Mouse (Mus musculus) kidney, postnatal 25 days (tissue): ENCODE measurements at regions not wholly inside any gene's neighbourhood (a gene's known extent, or its start where the extent isn't known, plus 50 kb on each side); places are given as distances from the start of the nearest gene placed in this dataset.

Experiments used
- DNase-seq, 2 experiments: peaks; one replicate each; pipeline ENCODE4 v3.0.0; 2021; ENCODE audit warnings: mixed read lengths in 2 of 2

- DNase-seq: no peak
Observed at GRCm38 (mm10) chr11:32978899-32979298, 154.5 kb upstream of the Smim23 start.

- DNase-seq: no peak
Observed at GRCm38 (mm10) chr11:32976572-32976971, 152.2 kb upstream of the Smim23 start.

GRCm38 (mm10) chr11:32973453-32973852, 149.0 kb upstream of the Smim23 start:
- no peak for DNase-seq

- no peak for DNase-seq
Observed at GRCm38 (mm10) chr11:32965418-32965817, 141.0 kb upstream of the Smim23 start.

- DNase-seq: no peak
Observed at GRCm38 (mm10) chr11:32963625-32964293, 139.4 kb upstream of the Smim23 start.

GRCm38 (mm10) chr11:32961600-32961999, 137.2 kb upstream of the Smim23 start:
- DNase-seq: peak in 1 of 2 experiments; percentile 7

- DNase-seq: no peak
Observed at GRCm38 (mm10) chr11:32958961-32959360, 134.6 kb upstream of the Smim23 start.

- peak in 1 of 2 experiments; percentile 31 for DNase-seq
Observed at GRCm38 (mm10) chr11:32956993-32957392, 132.6 kb upstream of the Smim23 start.

GRCm38 (mm10) chr11:32952271-32952670, 127.9 kb upstream of the Smim23 start:
- DNase-seq: no peak

GRCm38 (mm10) chr11:32948132-32948531, 123.7 kb upstream of the Smim23 start:
- no peak for DNase-seq

GRCm38 (mm10) chr11:32946481-32947001, 122.1 kb upstream of the Smim23 start:
- DNase-seq: peak; percentile 26 to 50

- DNase-seq: no peak
Observed at GRCm38 (mm10) chr11:32945071-32945470, 120.7 kb upstream of the Smim23 start.

- DNase-seq: no peak
Observed at GRCm38 (mm10) chr11:32941331-32942009, 117.1 kb upstream of the Smim23 start.

GRCm38 (mm10) chr11:32939102-32939501, 114.7 kb upstream of the Smim23 start:
- DNase-seq: no peak

- DNase-seq: no peak
Observed at GRCm38 (mm10) chr11:32937167-32937566, 112.8 kb upstream of the Smim23 start.

- no peak for DNase-seq
Observed at GRCm38 (mm10) chr11:32931928-32932327, 107.5 kb upstream of the Smim23 start.

- no peak for DNase-seq
Observed at GRCm38 (mm10) chr11:32931018-32931417, 106.6 kb upstream of the Smim23 start.

- DNase-seq: no peak
Observed at GRCm38 (mm10) chr11:32928837-32929236, 104.4 kb upstream of the Smim23 start.

- peak in 1 of 2 experiments; percentile 4 for DNase-seq
Observed at GRCm38 (mm10) chr11:32925421-32926271, 101.2 kb upstream of the Smim23 start.

- DNase-seq: no peak
Observed at GRCm38 (mm10) chr11:32924932-32925331, 100.5 kb upstream of the Smim23 start.

GRCm38 (mm10) chr11:32913071-32913470, 88.7 kb upstream of the Smim23 start:
- DNase-seq: no peak

GRCm38 (mm10) chr11:32911791-32912190, 87.4 kb upstream of the Smim23 start:
- DNase-seq: no peak

GRCm38 (mm10) chr11:32908723-32909411, 84.5 kb upstream of the Smim23 start:
- DNase-seq: no peak
